Mouse (Mus musculus) stomach, postnatal 0 days (tissue): ENCODE measurements around the gene Ldhal6b. TPM values are rescaled to one million over a fixed set of nuclear protein-coding genes. Genes with fewer than 3 reads are reported as not detected.

Source experiments
- ATAC-seq: fragments of 200-750 bp; cut with Nextera tagmentation; 2 replicates; pipeline ENCODE4 v1.8.0; 2017; ENCODE audit not compliant: low FRiP score, low TSS enrichment
- DNase-seq: peaks from one replicate; pipeline ENCODE4 v3.0.0-alpha.2; 2016; ENCODE audit warnings: low spot score
- H3K27ac ChIP-seq: fragments of 300-500 bp; sonication (generic); replicated peaks from 2 replicates; pipeline ENCODE4 v1.5.1; 2014; ENCODE audit warnings: mild to moderate bottlenecking, control low read depth
- H3K27me3 ChIP-seq: fragments of 300-500 bp; sonication (generic); 2 replicates; pipeline ENCODE4 v1.6.1; 2014; ENCODE audit warnings: low read length; ENCODE audit not compliant: control insufficient read depth, insufficient read depth
- H3K36me3 ChIP-seq: fragments of 300-500 bp; sonication (generic); 2 replicates; pipeline ENCODE4 v1.6.1; 2014; ENCODE audit warnings: low read length, mixed read lengths; ENCODE audit not compliant: control insufficient read depth, insufficient read depth
- H3K4me1 ChIP-seq: fragments of 300-500 bp; sonication (generic); replicated peaks from 2 replicates; pipeline ENCODE4 v1.6.1; 2014; ENCODE audit warnings: antibody characterized with exemption; ENCODE audit not compliant: control insufficient read depth, insufficient read depth
- H3K4me2 ChIP-seq: fragments of 300-500 bp; sonication (generic); replicated peaks from 2 replicates; pipeline ENCODE4 v1.6.1; 2014; ENCODE audit warnings: low read depth, mild to moderate bottlenecking, control low read depth, moderate library complexity
- H3K4me3 ChIP-seq: fragments of 300-500 bp; sonication (generic); 2 replicates; pipeline ENCODE4 v1.5.1; 2014; ENCODE audit warnings: low read depth, low read length, control low read depth
- H3K9ac ChIP-seq: fragments of 300-500 bp; sonication (generic); 2 replicates; pipeline ENCODE4 v1.6.1; 2014; ENCODE audit warnings: mild to moderate bottlenecking, low read length, control low read depth, mixed read lengths
- H3K9me3 ChIP-seq: fragments of 300-500 bp; sonication (generic); 2 replicates; pipeline ENCODE4 v1.6.1; 2016; ENCODE audit warnings: low read length; ENCODE audit not compliant: control insufficient read depth
- CTCF ChIP-seq: IDR thresholded peaks from 2 replicates; pipeline ENCODE4 v1.5.1; 2016; ENCODE audit warnings: antibody characterized with exemption, low read depth, mild to moderate bottlenecking, moderate library complexity
- EP300 ChIP-seq: optimal IDR thresholded peaks from 2 replicates; pipeline ENCODE3; 2016; ENCODE audit warnings: antibody characterized with exemption
- WGBS: fragments of 180-500 bp; shearing (Covaris S2); extraction: QIAGEN DNeasy Blood & Tissue Kit; methylation state at CpG from one replicate; pipeline ENCODE4 v1.1.7; 2014; 5-methylcytosine and 5-hydroxymethylcytosine counted together
- polyA plus RNA-seq: library from polyadenylated mRNA; unstranded; fragments of >200 nt; fragmentation: Nextera tagmentation; extraction: Ambion mirVana; gene quantifications from 2 replicates; pipeline ENCODE4 v1.2.1, GENCODE M21; 2015

Gene Ldhal6b
- polyA plus RNA-seq, 1 experiment from 2014 or later, result not detected

GRCm38 (mm10) chr17:5388351-5388750 is 30.2 kb downstream of the Ldhal6b start:
- no peaks in the 10 kb centered on the region for H3K4me1 ChIP-seq
- DNase-seq, result no peak
- 91% methylated on average over 3 of the region's 3 CpGs for WGBS
- no peaks in the 10 kb centered on the region for H3K36me3 ChIP-seq
- H3K9me3 ChIP-seq, result no peaks in the 10 kb centered on the region
- no peaks in the 10 kb centered on the region for H3K27me3 ChIP-seq
- no peak overlapping the region for H3K4me3 ChIP-seq
- H3K27ac ChIP-seq, result no peak overlapping the region
- H3K4me2 ChIP-seq, result no peak overlapping the region
- no peak for ATAC-seq
- H3K9ac ChIP-seq, result no peak overlapping the region
- TF ChIP-seq CTCF (no peak), EP300 (no peak)

GRCm38 (mm10) chr17:5386885-5387545 is 31.6 kb downstream of the Ldhal6b start:
- WGBS, result 81% methylated on average over 12 of the region's 12 CpGs
- no peak for ATAC-seq
- Histone ChIP-seq H3K4me2 (no peak overlapping the region), H3K9me3 (no peaks in the 10 kb centered on the region), H3K9ac (no peak overlapping the region), H3K27ac (no peak overlapping the region), H3K4me3 (no peak overlapping the region), H3K4me1 (no peaks in the 10 kb centered on the region), H3K36me3 (no peaks in the 10 kb centered on the region), H3K27me3 (no peaks in the 10 kb centered on the region)
- no peak for TF ChIP-seq CTCF
- TF ChIP-seq EP300, result no peak
- no peak for DNase-seq

- Histone ChIP-seq H3K9me3 (no peaks in the 10 kb centered on the region), H3K4me1 (no peaks in the 10 kb centered on the region), H3K27me3 (no peaks in the 10 kb centered on the region), H3K9ac (no peak overlapping the region), H3K27ac (no peak overlapping the region), H3K4me2 (no peak overlapping the region), H3K36me3 (no peaks in the 10 kb centered on the region), H3K4me3 (no peak overlapping the region)
- DNase-seq, result no peak
- no peak for TF ChIP-seq CTCF
- TF ChIP-seq EP300, result no peak
- no peak for ATAC-seq
- WGBS, result 69% methylated on average over 1 of the region's 1 CpGs
These were observed 32.9 kb downstream of the Ldhal6b start for GRCm38 (mm10) chr17:5385694-5386093.

GRCm38 (mm10) chr17:5377930-5378310 is 40.6 kb downstream of the Ldhal6b start:
- WGBS, result 26% methylated on average over 7 of the region's 7 CpGs
- H3K27me3 ChIP-seq, result no peaks in the 10 kb centered on the region
- H3K4me2 ChIP-seq, result no peak overlapping the region
- no peak overlapping the region for H3K9ac ChIP-seq
- no peaks in the 10 kb centered on the region for H3K9me3 ChIP-seq
- DNase-seq, result peak; percentile 41
- H3K4me3 ChIP-seq, result no peak overlapping the region
- no peaks in the 10 kb centered on the region for H3K4me1 ChIP-seq
- TF ChIP-seq EP300 (no peak), CTCF (no peak)
- no peak for ATAC-seq
- no peaks in the 10 kb centered on the region for H3K36me3 ChIP-seq
- no peak overlapping the region for H3K27ac ChIP-seq

GRCm38 (mm10) chr17:5377151-5377929 is 41.2 kb downstream of the Ldhal6b start:
- Histone ChIP-seq H3K9me3 (no peaks in the 10 kb centered on the region), H3K4me1 (no peaks in the 10 kb centered on the region), H3K4me2 (no peak overlapping the region), H3K27me3 (no peaks in the 10 kb centered on the region), H3K27ac (no peak overlapping the region), H3K9ac (no peak overlapping the region), H3K36me3 (no peaks in the 10 kb centered on the region), H3K4me3 (no peak overlapping the region)
- TF ChIP-seq EP300, result no peak
- TF ChIP-seq CTCF, result no peak
- ATAC-seq (no peak), DNase-seq (no peak)
- WGBS, result 33% methylated on average over 11 of the region's 11 CpGs

- 85% methylated on average over 8 of the region's 8 CpGs for WGBS
- Histone ChIP-seq H3K27me3 (no peaks in the 10 kb centered on the region), H3K27ac (no peak overlapping the region), H3K9me3 (no peaks in the 10 kb centered on the region), H3K4me3 (no peak overlapping the region), H3K36me3 (no peaks in the 10 kb centered on the region), H3K4me2 (no peak overlapping the region), H3K9ac (no peak overlapping the region), H3K4me1 (no peaks in the 10 kb centered on the region)
- DNase-seq (no peak), ATAC-seq (no peak)
- TF ChIP-seq CTCF (no peak), EP300 (no peak)
These were observed 45.6 kb downstream of the Ldhal6b start for GRCm38 (mm10) chr17:5372951-5373350.
